Mouse (Mus musculus): ENCODE results near the gene Zic4.

DNA sequence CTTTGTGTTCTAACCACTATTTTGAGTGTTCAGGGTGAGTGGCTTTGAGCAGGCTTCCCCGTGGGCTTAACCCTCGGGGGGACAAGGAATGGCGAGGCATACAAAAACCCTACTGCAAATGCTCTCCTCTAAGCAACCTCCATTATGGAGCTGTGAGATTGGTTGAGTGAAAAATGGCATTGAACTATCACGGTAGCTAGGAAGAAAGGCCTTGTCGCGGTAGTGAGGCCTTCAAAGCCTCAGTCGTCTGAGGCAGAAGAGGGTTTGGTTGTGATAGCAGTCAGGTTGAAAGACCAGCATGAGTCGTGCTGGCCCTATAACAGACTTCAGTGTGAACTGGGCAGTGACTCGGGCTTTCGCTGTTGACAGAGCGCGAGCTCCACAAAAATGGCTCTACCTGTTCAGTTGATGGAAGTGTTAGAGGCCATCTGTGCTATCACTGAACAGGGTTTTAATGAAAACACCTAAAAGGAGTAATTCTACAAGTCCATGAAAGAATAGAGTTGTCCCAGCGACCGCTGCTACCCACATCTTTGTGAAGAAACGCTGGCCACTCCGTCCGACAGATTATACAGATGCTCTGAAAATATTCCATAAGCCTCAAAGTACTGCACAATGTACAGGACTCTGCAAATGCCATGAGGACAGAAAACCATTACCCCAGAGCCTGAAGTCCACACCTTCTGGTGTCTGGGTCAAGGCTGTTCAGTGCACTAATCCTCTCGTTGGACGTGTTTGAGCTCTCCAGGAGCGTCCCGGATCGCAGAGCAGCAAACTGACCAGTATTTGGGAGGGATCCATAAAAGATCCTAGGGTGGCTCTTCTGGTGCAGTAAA is 7.6 kb upstream of the Zic4 start:
- TF ChIP-seq GATA1 (IDR thresholded peaks at IDR 0.05; ENCODE audit: low read length) (no peak), TAL1 (IDR thresholded peaks at IDR 0.05; ENCODE audit: low read length) (no peak)

All from erythroblast, embryonic 14.5 days (primary cell).